8 mouse cellular contexts compared by ENCODE assay signal in the genomic region with DNA sequence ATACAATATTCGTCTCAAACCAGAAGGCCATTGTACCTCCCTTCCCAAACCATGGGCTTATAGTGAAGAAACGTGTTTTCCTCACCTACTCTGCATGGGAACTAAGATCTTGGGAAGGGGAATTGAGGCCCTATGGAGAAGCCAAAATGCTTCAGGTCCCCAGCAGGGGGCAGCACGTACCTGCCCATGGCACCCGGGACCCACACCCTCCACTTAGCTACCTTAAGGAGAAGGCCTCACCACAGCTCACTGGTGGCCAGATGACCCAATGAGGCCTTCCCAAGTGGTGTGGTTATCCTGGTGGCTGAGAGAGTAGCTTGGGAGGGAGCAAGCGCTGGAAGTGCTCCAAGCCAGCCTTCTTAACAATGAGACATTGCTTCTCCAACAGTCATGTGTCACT. TPM values are rescaled to one million over a fixed set of nuclear protein-coding genes. Genes with fewer than 3 reads are reported as not detected.
A peak's percentile ranks its signal among the peaks of the same experiment; 100 is the strongest.
DNase-seq lines count a peak whose midpoint lies in the region; ATAC-seq and TF ChIP-seq lines count a peak whose summit lies in the region.

No protein-coding gene starts in this region.

- ATAC-seq in forebrain, embryonic 14.5 days, result 0 out of 2 replicates have a peak, but pooled peaks have one; percentile 32
- no peak for ATAC-seq in hindbrain, postnatal 0 days
- 0 out of 2 replicates have a peak, but pooled peaks have one; percentile 45 for ATAC-seq in liver, embryonic 13.5 days (ENCODE audit: low read depth)
- peak; percentile 93 for ATAC-seq in neutrophil, adult 5-6 weeks (ENCODE audit: extremely low read depth, insufficient number of reproducible peaks, low FRiP score, poor library complexity, severe bottlenecking)

- H3K4me3 ChIP-seq in forebrain, embryonic 14.5 days (ENCODE audit: low read depth, low read length), result no peak overlapping the region
- no peak overlapping the region for H3K4me3 ChIP-seq in hindbrain, postnatal 0 days (ENCODE audit: low read length)
- no peak overlapping the region for H3K4me3 ChIP-seq in liver, embryonic 13.5 days (replicated peaks)

- peak; percentile 66 for DNase-seq in left cerebral cortex, postnatal 4 days
- no peak for DNase-seq in left cerebral cortex, adult 9 months (ENCODE audit: low spot score in 2 of 2)
- peak; percentile 78 to 93 for DNase-seq in adrenal gland, adult (ENCODE audit: inconsistent age in 2 of 2, low spot score in 1 of 2)
- peak; percentile 59 for DNase-seq in forebrain, embryonic 14.5 days (ENCODE audit: low spot score)
- peak; percentile 69 for DNase-seq in hindbrain, postnatal 0 days (ENCODE audit: low spot score)
- peak; percentile 52 for DNase-seq in liver, embryonic 13.5 days
- peak; percentile 63 to 76 for DNase-seq in urinary bladder, postnatal 4 days (ENCODE audit: low spot score in 2 of 2)

- H3K9me3 ChIP-seq in forebrain, embryonic 14.5 days (replicated peaks; ENCODE audit: control insufficient read depth, low read length), result no peaks in the 10 kb centered on the region
- H3K9me3 ChIP-seq in hindbrain, postnatal 0 days (ENCODE audit: low read length), result no peaks in the 10 kb centered on the region
- H3K9me3 ChIP-seq in liver, embryonic 13.5 days (replicated peaks), result no peaks in the 10 kb centered on the region

- H3K4me2 ChIP-seq in forebrain, embryonic 14.5 days (ENCODE audit: low read length), result no peak overlapping the region
- H3K4me2 ChIP-seq in hindbrain, postnatal 0 days (ENCODE audit: low read depth, low read length), result no peak overlapping the region
- H3K4me2 ChIP-seq in liver, embryonic 13.5 days, result no peak overlapping the region

- H3K27ac ChIP-seq in forebrain, embryonic 14.5 days (ENCODE audit: low read depth, low read length), result no peak overlapping the region
- H3K27ac ChIP-seq in hindbrain, postnatal 0 days, result no peak overlapping the region
- H3K27ac ChIP-seq in liver, embryonic 13.5 days, result no peak overlapping the region

- H3K36me3 ChIP-seq in forebrain, embryonic 14.5 days (ENCODE audit: control insufficient read depth, insufficient read depth, low read length), result no peaks in the 10 kb centered on the region
- no peaks in the 10 kb centered on the region for H3K36me3 ChIP-seq in hindbrain, postnatal 0 days (ENCODE audit: insufficient read depth, low read length)
- no peaks in the 10 kb centered on the region for H3K36me3 ChIP-seq in liver, embryonic 13.5 days

- peak; percentile 77 for TF ChIP-seq CTCF in hindbrain, postnatal 0 days (IDR thresholded peaks at IDR 0.05; ENCODE audit: low read depth)

- no peak overlapping the region for H3K9ac ChIP-seq in forebrain, embryonic 14.5 days (ENCODE audit: low read length)
- H3K9ac ChIP-seq in hindbrain, postnatal 0 days (replicated peaks; ENCODE audit: low read length), result no peak overlapping the region
- no peak overlapping the region for H3K9ac ChIP-seq in liver, embryonic 13.5 days

- WGBS in forebrain, embryonic 14.5 days, result 9% methylated on average over 5 of the region's 5 CpGs
- WGBS in hindbrain, postnatal 0 days, result 15% methylated on average over 5 of the region's 5 CpGs
- 9% methylated on average over 5 of the region's 5 CpGs for WGBS in liver, embryonic 13.5 days (ENCODE audit: insufficient replicate concordance)

- intact Hi-C loops in left cerebral cortex, postnatal 4 days (cut with DNase I), result no loop called here

- no peaks in the 10 kb centered on the region for H3K4me1 ChIP-seq in forebrain, embryonic 14.5 days (ENCODE audit: control insufficient read depth, insufficient read depth, low read length)
- no peaks in the 10 kb centered on the region for H3K4me1 ChIP-seq in hindbrain, postnatal 0 days (ENCODE audit: insufficient read depth, low read length)
- H3K4me1 ChIP-seq in liver, embryonic 13.5 days (replicated peaks), result no peaks in the 10 kb centered on the region; the same call in 1 of the 2 replicates

- H3K27me3 ChIP-seq in forebrain, embryonic 14.5 days (replicated peaks; ENCODE audit: control insufficient read depth, insufficient read depth, low read length), result no peaks in the 10 kb centered on the region
- H3K27me3 ChIP-seq in hindbrain, postnatal 0 days (ENCODE audit: insufficient read depth, low read length), result no peaks in the 10 kb centered on the region
- H3K27me3 ChIP-seq in liver, embryonic 13.5 days, result no peaks in the 10 kb centered on the region

RNA-seq across cellular contexts. Expression of gene Aif1, which starts 2.7 kb away (rescaled TPM):
- 1 to 10 TPM; 2.5 to 3.6 TPM for total RNA-seq in left cerebral cortex, postnatal 4 days (2021)
- polyA plus RNA-seq in forebrain, embryonic 14.5 days (2014; fragmentation: Nextera tagmentation; extraction: Ambion mirVana), result 6.9 and 7.3 TPM in 2 replicates
- total RNA-seq in hindbrain, postnatal 0 days (2014; rRNA removed), result 0.21 and 2.4 TPM in 2 replicates
- 9.5 and 10.9 TPM in 2 replicates for polyA plus RNA-seq in hindbrain, postnatal 0 days (2015; fragmentation: Nextera tagmentation; extraction: Ambion mirVana)
- 17.4 and 18.5 TPM in 2 replicates for polyA plus RNA-seq in liver, embryonic 13.5 days (2015; fragmentation: Nextera tagmentation; extraction: Ambion mirVana)
- 5.3 and 8.0 TPM in 2 replicates for total RNA-seq in neutrophil, adult 5-6 weeks (2017)

RNA-seq across cellular contexts. Expression of gene Lst1, which starts 9.7 kb away (rescaled TPM):
- 10 to 100 TPM; 12.3 to 17.6 TPM for total RNA-seq in left cerebral cortex, postnatal 4 days (2021)
- 6.1 and 8.0 TPM in 2 replicates for polyA plus RNA-seq in forebrain, embryonic 14.5 days (2014; fragmentation: Nextera tagmentation; extraction: Ambion mirVana)
- 10.8 and 25.0 TPM in 2 replicates for total RNA-seq in hindbrain, postnatal 0 days (2014; rRNA removed)
- 8.0 and 8.7 TPM in 2 replicates for polyA plus RNA-seq in hindbrain, postnatal 0 days (2015; fragmentation: Nextera tagmentation; extraction: Ambion mirVana)
- 21.6 and 29.0 TPM in 2 replicates for polyA plus RNA-seq in liver, embryonic 13.5 days (2015; fragmentation: Nextera tagmentation; extraction: Ambion mirVana)
- total RNA-seq in neutrophil, adult 5-6 weeks (2017), result 534 and 685 TPM in 2 replicates

RNA-seq across cellular contexts. Expression of gene Prrc2a, which starts 13.8 kb away (rescaled TPM):
- 100 to 1,000 TPM; 311 to 315 TPM for total RNA-seq in left cerebral cortex, postnatal 4 days (2021)
- polyA plus RNA-seq in forebrain, embryonic 14.5 days (2014; fragmentation: Nextera tagmentation; extraction: Ambion mirVana), result 117 and 141 TPM in 2 replicates
- 218 and 223 TPM in 2 replicates for total RNA-seq in hindbrain, postnatal 0 days (2014; rRNA removed)
- 92.6 and 99.2 TPM in 2 replicates for polyA plus RNA-seq in hindbrain, postnatal 0 days (2015; fragmentation: Nextera tagmentation; extraction: Ambion mirVana)
- 45.1 and 51.5 TPM in 2 replicates for polyA plus RNA-seq in liver, embryonic 13.5 days (2015; fragmentation: Nextera tagmentation; extraction: Ambion mirVana)
- total RNA-seq in neutrophil, adult 5-6 weeks (2017), result 73.3 and 76.1 TPM in 2 replicates

RNA-seq across cellular contexts. Expression of gene Ltb, which starts 15.7 kb away (rescaled TPM):
- under 1 TPM; 0.77 to 0.88 TPM for total RNA-seq in left cerebral cortex, postnatal 4 days (2021)
- polyA plus RNA-seq in forebrain, embryonic 14.5 days (2014; fragmentation: Nextera tagmentation; extraction: Ambion mirVana), result 0.39 TPM in 1 of 2 replicates, not detected in the other
- total RNA-seq in hindbrain, postnatal 0 days (2014; rRNA removed), result 1.6 TPM in 1 of 2 replicates, not detected in the other
- 1.2 and 1.8 TPM in 2 replicates for polyA plus RNA-seq in hindbrain, postnatal 0 days (2015; fragmentation: Nextera tagmentation; extraction: Ambion mirVana)
- 0.53 and 0.80 TPM in 2 replicates for polyA plus RNA-seq in liver, embryonic 13.5 days (2015; fragmentation: Nextera tagmentation; extraction: Ambion mirVana)
- 212 and 285 TPM in 2 replicates for total RNA-seq in neutrophil, adult 5-6 weeks (2017)

RNA-seq across cellular contexts. Expression of gene Tnf, which starts 23.3 kb away (rescaled TPM):
- total RNA-seq in left cerebral cortex, postnatal 4 days (2021), result under 1 TPM in 1 of 2 experiments, not detected in 1; 0.52 TPM
- not detected in 2 replicates for polyA plus RNA-seq in forebrain, embryonic 14.5 days (2014; fragmentation: Nextera tagmentation; extraction: Ambion mirVana)
- total RNA-seq in hindbrain, postnatal 0 days (2014; rRNA removed), result 0.18 and 0.52 TPM in 2 replicates
- polyA plus RNA-seq in hindbrain, postnatal 0 days (2015; fragmentation: Nextera tagmentation; extraction: Ambion mirVana), result 0.09 TPM in 1 of 2 replicates, not detected in the other
- 0.25 and 0.35 TPM in 2 replicates for polyA plus RNA-seq in liver, embryonic 13.5 days (2015; fragmentation: Nextera tagmentation; extraction: Ambion mirVana)
- 16.4 and 18.2 TPM in 2 replicates for total RNA-seq in neutrophil, adult 5-6 weeks (2017)

Comparison
In these comparisons a context has a peak if more than half of its experiments do, and no peak if none do; other contexts are left out.
1. DNase-seq: peak in left cerebral cortex, postnatal 4 days (single experiment), adrenal gland, adult (2 of 2), forebrain, embryonic 14.5 days (single experiment), hindbrain, postnatal 0 days (single experiment), liver, embryonic 13.5 days (single experiment) and urinary bladder, postnatal 4 days (2 of 2); none in left cerebral cortex, adult 9 months (0 of 2).
2. RNA of gene Lst1, which starts 9.7 kb away (total RNA-seq): 534 to 685 TPM in neutrophil, adult 5-6 weeks; 10.8 to 25.0 TPM in hindbrain, postnatal 0 days and 12.3 to 17.6 TPM in left cerebral cortex, postnatal 4 days; every median in the first group is over 10 times any median in the second.